Mouse (Mus musculus) ES-Bruce4 (cell line): ENCODE measurements at regions not wholly inside any gene's neighbourhood (a gene's known extent, or its start where the extent isn't known, plus 50 kb on each side); places are given as distances from the start of the nearest gene placed in this dataset.

Experiments
- CTCF ChIP-seq: IDR thresholded peaks from one replicate; pipeline ENCODE4 v1.8.1; 2011; ENCODE audit warnings: low read depth, low read length
- EP300 ChIP-seq: IDR thresholded peaks from 2 replicates; pipeline ENCODE4 v1.6.1; 2011; ENCODE audit warnings: low read depth, low read length; ENCODE audit not compliant: insufficient read depth
- POLR2A ChIP-seq: IDR thresholded peaks from one replicate; pipeline ENCODE4 v1.8.1; 2011; ENCODE audit warnings: low read length; ENCODE audit not compliant: insufficient read depth

- no peak for TF ChIP-seq EP300
- no peak for TF ChIP-seq CTCF
- no peak for TF ChIP-seq POLR2A
Observed at GRCm38 (mm10) chr1:17493596-17493995, 652.1 kb downstream of the Crisp4 start.
